Mouse (Mus musculus) common myeloid progenitor, adult 5-6 weeks (primary cell): Measurements from ENCODE around the gene Cabp1. TPM values are rescaled to one million over a fixed set of nuclear protein-coding genes. Genes with fewer than 3 reads are reported as not detected.
A peak's percentile ranks its signal among the peaks of the same experiment; 100 is the strongest.

Experiments
- ATAC-seq: replicated peaks from 2 replicates; pipeline ENCODE4 v1.8.0; 2016; ENCODE audit warnings: low read depth, mild to moderate bottlenecking, moderate TSS enrichment, inconsistent platforms; ENCODE audit not compliant: poor library complexity, severe bottlenecking
- total RNA-seq: library from RNA; stranded (forward); fragments of 200-1000, 187-1606 nt; gene quantifications from 2 replicates; pipeline ENCODE4 v1.2.3, GENCODE M21; 2017

Gene Cabp1
- not detected in 2 replicates for total RNA-seq

DNA sequence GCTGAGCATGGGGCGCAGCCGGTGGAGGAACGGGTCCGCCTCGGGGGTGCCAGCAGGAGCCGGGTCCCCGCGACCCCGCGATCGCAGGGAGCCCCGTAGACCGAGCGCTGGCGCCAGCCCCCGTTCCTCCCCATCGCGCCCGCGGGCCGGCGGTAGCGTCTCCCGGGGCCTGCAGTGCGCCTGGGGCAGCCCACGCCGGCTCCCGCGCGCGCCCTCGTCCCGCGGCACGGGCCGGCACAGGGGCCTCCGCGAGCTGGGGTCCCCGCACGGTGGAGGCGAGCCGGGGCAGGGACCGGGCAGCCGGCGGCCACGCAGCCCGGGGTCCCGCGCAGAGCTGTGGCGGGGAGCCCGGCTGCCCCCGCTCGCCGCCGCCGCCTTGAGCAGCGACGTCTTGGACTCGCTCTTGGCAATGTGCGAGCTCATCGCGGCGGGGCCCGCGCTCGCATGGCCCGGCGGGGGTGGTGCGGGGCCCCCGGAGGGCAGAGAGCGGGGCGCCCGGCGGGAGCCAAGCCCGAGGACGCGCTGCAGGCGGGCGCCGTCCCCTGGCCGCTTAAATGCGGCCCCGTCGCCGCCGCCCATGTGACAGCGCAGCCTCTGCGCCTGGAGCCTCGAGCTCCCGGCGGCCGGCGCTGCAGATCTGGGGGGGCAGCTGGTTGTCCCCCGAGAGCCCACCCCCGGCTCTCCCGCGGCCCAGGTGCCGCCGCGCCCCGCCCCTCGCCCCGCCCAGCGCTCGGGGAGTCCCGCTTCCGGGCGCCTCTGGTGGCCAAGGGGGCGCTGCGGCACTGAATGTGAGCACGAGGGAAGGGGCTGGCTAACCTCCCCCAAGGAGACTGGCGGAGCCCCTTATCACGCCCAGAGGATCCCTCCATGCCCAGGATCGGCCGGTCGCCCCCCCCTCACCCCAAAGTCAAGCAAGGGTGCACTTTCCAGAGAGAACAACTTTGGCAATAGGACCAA is at the start of gene Cabp1:
Gene Cabp1 (minus strand): TSS at position 713 of the 957 bp plus-strand sequence.
- peak; percentile 62 for ATAC-seq

DNA sequence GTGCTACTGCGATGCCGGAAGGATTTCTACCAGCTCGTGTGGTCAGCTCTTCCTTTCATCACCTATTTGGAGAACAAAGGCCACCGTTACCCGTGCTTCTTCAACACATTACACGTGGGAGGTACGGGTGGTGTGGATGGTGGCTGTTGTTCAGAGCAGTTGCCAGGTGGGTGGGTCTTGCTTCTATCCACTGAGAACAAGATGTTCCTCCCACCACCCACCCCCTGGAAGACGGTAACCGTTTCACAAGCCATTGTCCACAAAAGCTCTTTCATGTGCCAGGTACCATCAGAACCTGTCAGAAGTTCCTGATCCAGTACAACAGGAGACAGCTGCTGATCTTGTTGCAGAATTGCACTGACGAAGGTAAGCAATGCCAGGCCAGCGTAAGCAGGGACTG is 46.0 kb upstream of the Cabp1 start:
- no peak for ATAC-seq

DNA sequence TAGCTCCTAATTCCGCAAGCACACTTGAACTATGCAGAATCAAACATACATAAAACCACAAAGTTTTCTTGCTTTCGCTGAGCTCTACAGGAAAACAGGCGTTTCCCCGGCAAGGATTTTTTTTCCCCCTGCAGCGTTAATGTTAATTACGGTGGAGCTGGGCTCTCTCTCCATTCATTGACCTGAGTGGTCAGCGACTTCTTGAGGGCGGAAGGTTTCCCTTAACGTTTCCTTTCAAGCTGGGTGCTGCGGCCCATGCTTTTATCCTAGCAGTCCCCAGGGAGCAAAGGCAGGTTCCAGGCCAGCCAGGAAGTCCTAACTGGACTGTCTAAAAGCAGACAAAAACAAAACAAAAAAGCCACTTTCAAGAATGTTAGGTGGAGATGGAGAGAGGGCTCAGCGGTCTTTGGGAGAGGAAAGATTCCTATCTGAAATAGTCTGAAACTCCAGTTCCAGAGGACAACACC is 44.6 kb upstream of the Cabp1 start:
- no peak for ATAC-seq

GRCm38 (mm10) chr5:115237803-115238728 is 43.9 kb upstream of the Cabp1 start:
- ATAC-seq: peak; percentile 83

- ATAC-seq: peak; percentile 78
These were observed 41.6 kb upstream of the Cabp1 start, which contains the start of gene Pop5 for GRCm38 (mm10) chr5:115235786-115236263. Pop5 (plus strand) TSS chr5:115235836.

- ATAC-seq: peak; percentile 23
These were observed 41.2 kb upstream of the Cabp1 start for GRCm38 (mm10) chr5:115235323-115235771.

DNA sequence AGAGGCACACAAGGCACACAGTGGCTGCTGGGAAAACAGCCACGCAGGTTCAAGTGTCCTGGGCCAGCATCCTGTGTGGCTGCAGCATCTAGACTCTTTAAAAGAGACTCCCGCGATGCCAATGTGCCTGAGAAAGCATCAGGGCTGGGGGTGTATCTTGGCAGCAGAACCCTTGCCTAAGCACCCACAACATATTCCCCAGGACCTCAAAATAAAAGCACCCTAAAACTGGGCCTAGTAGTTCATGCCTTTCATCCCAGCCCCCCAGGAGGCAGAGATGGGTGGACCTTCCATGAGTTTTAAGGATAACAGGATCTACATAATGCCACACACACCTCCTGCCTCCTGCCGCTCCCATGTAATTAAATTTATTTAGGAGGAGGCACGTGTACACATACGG is 40.3 kb upstream of the Cabp1 start:
- no peak for ATAC-seq

GRCm38 (mm10) chr5:115233031-115233780 is 39.0 kb upstream of the Cabp1 start:
- no peak for ATAC-seq

- ATAC-seq: no peak
These were observed 38.3 kb upstream of the Cabp1 start for GRCm38 (mm10) chr5:115232516-115232915.

DNA sequence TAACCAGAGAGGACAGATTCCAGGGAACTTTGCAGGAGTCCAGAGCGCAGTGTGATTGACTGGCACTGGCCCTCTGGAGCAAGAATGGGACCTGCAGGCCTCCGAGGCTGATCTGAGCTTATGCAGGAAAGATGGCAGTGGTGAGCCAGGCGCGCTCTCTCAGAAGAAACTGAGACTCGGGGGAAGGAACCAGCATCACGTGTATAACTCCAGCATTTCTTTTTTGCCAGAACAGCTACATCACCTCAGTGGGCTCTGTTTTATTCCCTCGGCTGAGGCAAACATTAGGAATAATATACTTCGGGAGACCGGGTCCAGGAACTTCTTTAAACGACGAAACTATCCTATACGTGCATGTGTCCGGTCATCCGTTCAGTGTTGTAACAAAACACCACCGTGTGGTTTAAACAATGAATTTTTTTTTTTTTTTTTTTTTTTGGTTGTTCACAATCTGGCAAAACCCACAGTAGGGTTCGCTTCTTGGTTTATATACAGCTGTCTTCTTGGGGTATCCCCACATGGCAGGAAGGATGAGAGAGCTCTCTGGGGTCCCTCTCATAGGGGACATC is 37.5 kb upstream of the Cabp1 start:
- ATAC-seq: no peak

DNA sequence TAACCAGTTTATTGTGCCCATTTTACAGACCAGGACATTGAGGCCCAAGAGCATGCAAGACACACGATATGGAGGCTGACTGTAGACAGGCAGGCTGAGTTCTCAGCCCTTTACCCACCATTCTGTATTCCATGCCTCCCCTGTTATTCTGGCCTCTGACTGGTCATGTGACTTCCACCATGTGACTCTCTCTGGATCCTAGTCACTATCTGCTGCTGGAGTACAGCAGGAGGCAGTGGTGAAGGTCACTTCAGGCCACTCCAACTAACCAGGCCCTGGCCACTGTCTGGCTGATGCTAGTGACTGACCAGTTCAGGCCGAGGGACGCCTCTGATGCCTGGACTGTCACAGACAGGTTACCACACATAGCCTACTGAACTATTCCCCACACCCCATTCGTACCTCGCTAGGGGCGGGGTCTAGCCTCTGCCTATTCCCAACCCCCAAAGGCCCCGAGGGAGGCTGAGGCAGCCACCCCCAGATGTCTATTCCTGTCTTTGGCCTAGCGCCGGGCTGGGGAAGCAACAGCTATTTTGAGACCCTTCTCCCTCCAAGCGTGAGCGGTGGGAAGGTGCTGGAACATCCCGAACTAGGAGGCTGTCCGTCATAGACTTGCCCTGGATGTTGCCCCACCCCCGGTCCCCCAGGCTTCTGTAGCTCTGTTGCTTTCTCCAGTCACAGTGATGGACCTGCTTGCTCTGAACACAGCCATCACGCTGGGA is 36.8 kb upstream of the Cabp1 start:
- no peak for ATAC-seq

DNA sequence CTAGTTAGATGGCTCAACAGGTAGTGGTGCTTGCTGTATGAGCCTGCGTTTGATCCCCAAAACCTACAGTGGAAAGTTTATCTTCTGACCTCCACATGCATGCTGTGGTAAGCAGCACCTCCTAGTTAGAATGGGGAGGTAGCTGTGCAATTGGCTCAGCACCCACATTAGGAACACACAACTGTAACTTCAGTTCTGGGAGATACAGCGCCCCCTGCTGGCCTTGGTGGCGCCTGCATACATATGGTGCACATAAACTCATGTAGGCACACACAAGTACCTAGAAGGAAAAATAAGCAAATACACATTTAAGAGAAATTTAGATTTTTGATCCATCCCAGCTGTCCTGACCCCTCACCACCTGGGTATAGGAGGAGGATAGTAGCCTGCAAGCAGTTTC is 28.3 kb upstream of the Cabp1 start:
- ATAC-seq: no peak

- ATAC-seq: no peak
These were observed 26.9 kb upstream of the Cabp1 start for GRCm38 (mm10) chr5:115220931-115221640.

- ATAC-seq: no peak
These were observed 23.8 kb upstream of the Cabp1 start for GRCm38 (mm10) chr5:115217998-115218397.

DNA sequence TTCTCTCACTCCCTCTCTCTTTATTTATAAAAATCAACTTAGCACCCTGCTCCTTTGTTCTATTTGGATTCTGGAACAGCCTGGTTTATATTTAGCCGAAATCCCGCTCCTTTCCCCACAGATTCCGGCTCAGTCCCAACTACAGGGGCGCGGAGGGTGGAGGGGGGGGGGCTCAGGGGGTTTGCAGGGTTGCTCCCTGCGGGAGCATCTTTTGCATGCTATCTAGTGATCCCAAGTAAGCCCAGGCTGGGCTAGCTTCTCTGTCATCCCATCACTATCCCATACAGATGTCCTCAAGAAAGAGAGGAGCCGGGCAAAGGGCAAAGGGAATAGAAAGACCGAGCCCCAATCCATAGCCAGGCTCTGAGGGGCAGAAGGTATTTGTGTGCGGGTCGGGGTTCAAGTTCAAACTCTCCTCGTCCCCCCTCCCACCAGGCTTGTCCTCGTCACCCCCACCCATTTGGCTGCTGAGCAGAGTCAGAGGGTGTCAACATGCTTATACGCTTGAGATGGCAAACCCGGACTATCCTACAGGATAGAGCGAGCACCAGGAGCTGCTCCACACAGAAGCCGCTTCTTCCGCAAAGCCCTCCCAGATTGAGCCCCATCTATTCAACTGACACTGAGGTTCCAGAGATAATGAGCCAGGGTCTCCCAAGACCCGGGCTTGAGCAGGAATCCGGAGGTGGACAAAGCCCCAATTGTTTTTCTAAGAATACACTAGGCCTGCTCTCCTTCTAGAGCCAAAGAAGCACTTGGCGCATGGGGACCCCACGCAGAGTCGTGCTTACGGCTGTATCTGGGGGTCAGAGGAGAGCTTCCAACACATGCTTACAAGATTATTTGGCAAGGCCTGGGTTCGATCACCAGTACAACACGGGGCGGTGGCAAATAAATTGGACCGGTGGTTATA is 21.3 kb upstream of the Cabp1 start:
- no peak for ATAC-seq

GRCm38 (mm10) chr5:115214864-115215263 is 20.7 kb upstream of the Cabp1 start:
- peak; percentile 56; the same call in 1 of the 2 replicates for ATAC-seq

GRCm38 (mm10) chr5:115212861-115213260 is 18.7 kb upstream of the Cabp1 start:
- ATAC-seq: no peak
